Mouse (Mus musculus): Measurements from ENCODE around the gene Cd48.

GRCm38 (mm10) chr1:171637101-171637500 lies 44.7 kb upstream of the Cd48 start:
- TF ChIP-seq CTCF (IDR thresholded peaks at IDR 0.05; ENCODE audit: insufficient read depth, low read depth, low read length), result no peak
- no peak for TF ChIP-seq POLR2A (IDR thresholded peaks at IDR 0.05; ENCODE audit: insufficient read depth, low read depth, low read length)

Data from olfactory bulb, adult 2 months (tissue).